Mouse (Mus musculus) layer of hippocampus, adult 18-20 months (tissue): ENCODE data around the gene Tspan9. TPM values are rescaled to one million over a fixed set of nuclear protein-coding genes. Genes with fewer than 3 reads are reported as not detected.

ENCODE experiments used
- DNase-seq, 2 experiments: peaks; one replicate each; pipeline ENCODE4 v3.0.0; 2022; ENCODE audit warnings: low spot score in 2 of 2
- total RNA-seq, 2 experiments: library from RNA; stranded (reverse); gene quantifications; 2 replicates each; pipeline ENCODE4 v1.2.3; 2021

Gene Tspan9
- total RNA-seq, 2 experiments from 2014 or later, result 48.4 to 53.8 TPM

DNA sequence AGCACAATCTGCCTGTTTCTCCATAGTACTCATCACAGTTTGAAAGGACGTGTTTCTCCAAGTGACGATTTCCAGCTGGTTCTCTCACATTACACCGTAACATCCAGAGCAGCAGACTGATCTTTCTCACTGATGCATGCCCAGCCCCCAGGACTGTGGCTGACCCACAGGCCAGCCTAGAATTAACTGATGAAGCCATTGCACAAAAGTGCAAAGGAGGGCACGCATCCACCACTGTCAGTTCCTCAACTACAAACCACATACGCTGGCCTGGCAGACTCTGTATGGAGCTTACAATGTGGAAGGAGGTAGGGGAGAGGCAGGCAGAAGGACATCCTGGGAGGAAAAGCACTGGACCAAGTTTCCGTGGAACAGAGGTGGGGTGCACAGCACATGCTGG, 101.6 kb downstream of the Tspan9 start:
- DNase-seq, result no peak

- DNase-seq, result no peak
Observed at GRCm38 (mm10) chr6:128039077-128039766, 104.2 kb downstream of the Tspan9 start.

DNA sequence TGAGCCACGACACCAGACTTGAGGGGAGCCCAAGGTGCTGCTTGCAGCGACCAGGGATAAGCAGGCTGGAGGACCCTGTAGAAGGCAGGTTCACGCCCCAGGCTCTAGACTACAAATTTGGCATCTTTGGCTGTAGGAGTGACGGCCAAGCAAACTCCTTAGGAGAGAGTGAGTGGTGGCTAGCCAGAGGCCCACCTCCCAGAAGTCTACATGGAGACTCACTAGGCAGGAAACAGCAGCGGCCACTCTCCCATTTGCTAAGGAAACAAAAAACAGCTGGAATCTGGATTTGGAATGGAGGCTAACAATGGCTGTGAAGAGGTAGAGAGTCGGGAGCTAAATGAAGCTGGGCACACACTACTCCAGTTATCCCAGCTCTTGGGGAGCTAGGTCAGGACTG, 104.8 kb downstream of the Tspan9 start:
- DNase-seq, result no peak

DNA sequence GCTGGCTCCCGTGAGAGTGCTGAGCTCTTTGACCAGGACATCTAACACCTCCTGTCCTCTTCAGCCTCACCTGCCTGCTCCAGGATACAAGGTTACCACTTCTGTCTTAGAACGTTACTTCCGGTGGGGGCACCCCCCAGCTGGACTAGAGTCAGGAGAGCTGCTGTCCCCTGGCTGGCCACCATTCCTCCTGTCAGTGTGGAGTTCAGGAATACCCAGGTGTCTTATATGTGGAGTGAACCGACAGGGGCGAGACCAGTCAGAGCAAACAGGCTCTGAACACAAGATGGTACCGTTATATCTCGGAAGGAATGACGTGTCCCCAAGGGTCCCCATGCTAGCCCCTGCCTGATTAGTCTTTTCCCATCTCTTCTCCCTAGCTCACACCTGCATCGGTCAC, 106.8 kb downstream of the Tspan9 start:
- no peak for DNase-seq

DNA sequence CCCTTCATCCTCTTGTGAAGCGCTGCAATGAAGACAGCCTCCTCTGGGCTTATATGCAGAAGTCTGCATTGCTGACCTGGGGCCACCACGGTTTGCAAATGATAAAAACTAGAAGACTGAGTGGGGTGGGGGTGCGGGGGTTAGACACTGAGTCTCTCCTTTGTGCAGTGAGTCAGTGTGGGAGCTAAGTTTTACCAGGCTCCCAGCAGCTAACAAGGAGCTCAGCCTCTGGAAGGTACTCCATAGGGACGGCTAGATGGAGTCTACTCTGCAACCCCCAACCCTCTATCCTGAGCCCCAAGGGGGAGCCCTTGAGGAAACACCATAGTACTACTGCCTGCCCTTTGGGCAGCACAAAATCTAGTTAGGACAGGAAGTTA, 107.5 kb downstream of the Tspan9 start:
- DNase-seq, result no peak

- DNase-seq, result peak in 1 of 2 experiments; percentile 61
Observed at GRCm38 (mm10) chr6:128035250-128035929, 108.0 kb downstream of the Tspan9 start.

DNA sequence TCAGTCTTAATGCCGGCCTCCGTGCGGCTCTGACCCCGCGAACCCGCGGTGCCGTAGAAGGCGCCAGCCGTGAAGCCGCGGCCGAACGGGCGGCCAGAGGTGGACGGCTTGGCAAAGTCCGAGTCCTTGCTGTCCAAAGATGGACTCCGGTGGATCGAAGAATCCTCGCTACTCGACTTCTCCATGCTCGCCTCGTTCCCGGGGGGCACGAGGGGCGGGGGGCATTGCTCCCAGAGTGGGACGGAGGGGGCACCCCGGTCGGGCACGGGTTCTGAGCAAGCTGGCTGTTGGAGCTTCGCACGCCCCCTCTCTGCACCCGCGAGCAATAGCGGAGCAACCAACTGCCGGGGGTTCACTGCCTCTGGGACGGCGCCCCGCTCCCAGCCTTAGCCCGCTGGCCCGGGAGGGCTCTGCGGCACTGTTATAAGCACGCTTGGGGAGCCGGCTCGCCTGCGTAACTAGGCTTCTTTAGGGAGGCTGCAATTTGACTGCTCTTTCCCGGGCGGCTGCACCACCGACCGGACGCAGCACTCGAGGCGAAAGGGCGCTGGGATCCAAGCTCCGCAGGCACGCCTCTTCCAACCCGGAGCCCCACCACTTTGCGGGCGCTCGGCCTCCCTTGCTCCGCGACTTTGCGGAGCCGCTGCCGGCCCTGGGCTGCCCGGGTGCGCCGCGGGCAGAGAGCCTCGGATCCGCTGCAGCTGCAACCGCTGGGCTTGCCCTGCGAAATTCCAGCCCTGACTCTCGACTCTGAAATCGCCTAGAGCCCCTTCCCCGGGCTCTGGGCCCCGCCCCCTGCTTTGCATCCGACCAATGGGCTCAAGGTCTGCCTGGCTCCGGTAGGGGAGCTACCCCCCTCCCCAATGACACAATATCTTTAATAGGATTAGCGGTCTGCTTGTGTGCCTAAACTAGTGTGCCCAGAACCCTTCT, 108.8 kb downstream of the Tspan9 start:
- no peak for DNase-seq

- no peak for DNase-seq
Observed at GRCm38 (mm10) chr6:128033868-128034250, 109.5 kb downstream of the Tspan9 start.

GRCm38 (mm10) chr6:128033172-128033867, 110.1 kb downstream of the Tspan9 start:
- no peak for DNase-seq

GRCm38 (mm10) chr6:128032252-128033171, 110.9 kb downstream of the Tspan9 start:
- DNase-seq, result peak; percentile 66 to 87

DNA sequence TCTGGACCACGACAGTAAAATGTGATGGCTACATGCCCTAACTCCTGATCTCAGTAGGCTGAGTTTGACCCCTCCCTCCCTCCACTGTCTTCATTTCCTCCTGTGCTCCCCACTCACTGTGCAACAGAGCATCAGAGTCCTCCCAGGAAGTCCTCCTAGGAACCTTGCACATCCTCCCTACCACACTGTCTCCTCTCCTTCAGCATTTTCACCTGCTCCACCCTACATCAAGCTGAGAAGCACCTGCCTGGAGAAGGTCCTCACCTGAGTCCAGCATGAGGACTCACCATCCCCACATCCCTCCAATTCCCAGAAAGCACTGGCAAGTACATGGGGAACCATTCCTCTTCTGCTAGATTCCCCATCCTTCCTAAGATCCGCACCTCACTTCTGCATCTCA, 111.8 kb downstream of the Tspan9 start:
- no peak for DNase-seq

GRCm38 (mm10) chr6:128031096-128031495, 112.3 kb downstream of the Tspan9 start:
- DNase-seq, result no peak

DNA sequence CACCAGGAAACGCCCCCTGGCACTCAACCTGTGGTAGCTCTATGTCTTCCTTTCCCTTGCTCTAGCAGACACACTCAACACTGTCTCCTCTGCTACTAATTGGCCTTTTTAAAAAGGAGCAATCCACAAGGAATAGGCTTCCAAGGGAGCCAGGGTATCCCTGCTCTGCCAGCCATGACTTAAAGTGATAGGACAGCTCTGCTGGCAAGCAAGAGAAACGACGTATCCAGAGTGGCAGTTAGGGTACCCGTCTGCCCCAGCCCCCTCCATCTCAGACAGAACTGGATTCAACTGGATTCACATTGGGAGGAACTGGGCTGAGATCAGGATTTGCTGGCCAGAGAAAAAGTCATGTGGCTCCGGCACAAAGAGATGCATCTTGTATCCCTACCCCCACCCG, 112.9 kb downstream of the Tspan9 start:
- DNase-seq, result no peak

DNA sequence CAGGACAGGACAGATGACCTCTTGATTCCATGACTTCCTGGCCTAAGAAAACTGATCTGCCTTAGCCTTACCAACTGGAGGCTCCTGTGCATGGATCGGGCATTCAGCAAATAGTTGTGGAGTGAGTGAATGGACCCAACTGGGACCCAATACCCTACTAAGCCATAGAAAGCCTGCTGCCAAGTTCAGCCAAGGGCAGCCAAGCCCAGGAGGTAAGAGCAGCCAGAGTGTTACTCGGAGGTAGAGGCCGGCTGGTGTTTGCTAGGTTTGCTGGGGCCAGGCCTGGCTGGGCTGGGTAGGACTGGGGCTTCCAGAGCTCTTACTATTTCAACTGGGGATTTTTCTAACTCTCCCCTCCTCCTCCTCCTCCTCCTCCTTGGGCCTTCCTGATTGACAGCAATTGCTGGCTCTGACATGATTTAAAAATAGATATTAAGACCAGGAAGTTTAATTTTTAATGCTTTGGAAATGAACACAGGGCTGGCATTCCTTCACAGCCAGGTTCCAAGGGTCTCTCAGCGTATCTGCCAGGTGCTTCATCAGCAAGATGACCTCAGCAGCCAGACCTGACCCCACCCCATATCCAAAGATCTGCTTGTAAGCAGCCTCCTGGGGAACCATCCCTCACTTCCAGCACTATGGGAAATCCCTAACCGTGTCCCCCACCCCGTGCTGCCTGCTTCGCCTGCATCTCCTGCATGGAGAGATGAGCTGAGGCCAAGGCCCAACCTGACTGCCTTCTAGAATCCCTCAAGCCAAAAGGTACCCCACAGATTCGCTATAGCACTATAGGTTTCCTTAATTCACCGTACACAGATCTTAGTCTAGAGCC, 113.7 kb downstream of the Tspan9 start:
- no peak for DNase-seq

GRCm38 (mm10) chr6:128028116-128028940, 115.1 kb downstream of the Tspan9 start:
- DNase-seq, result no peak

GRCm38 (mm10) chr6:128025997-128026396, 117.4 kb downstream of the Tspan9 start:
- DNase-seq, result no peak

GRCm38 (mm10) chr6:128025581-128025980, 117.8 kb downstream of the Tspan9 start:
- DNase-seq, result no peak

DNA sequence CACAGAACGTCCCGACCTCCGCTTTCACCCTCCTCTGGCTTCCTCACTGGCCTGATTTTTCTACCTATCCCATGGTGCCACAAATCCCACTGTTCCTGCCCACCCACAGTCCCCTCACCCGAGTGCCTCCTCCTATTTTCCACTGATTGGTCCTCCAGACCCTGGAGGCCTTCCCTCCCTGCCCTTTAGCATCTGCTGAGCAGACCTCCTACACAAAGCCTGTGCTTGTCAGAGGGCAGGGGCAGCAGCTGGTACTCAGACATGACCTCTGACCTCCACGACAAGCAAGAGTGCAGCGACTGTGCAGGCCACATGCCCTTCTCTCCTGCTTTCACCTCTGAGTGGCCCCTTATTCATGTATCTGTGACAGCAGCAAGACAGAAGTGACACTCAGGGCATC, 121.2 kb downstream of the Tspan9 start:
- no peak for DNase-seq

DNA sequence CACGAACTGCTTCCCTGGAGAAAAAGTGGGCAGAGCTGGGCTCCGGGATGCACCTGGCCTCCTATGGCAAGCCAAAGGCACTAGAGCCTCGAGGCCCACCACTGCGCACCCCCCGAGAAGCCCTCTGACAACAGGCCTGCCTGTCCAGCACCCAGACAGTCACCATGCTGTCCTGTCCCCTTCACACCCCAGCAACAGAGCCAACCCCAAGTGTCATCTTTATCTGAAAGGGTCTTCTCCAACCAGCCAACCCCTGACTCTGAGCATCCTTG, 121.5 kb downstream of the Tspan9 start:
- DNase-seq, result no peak
